Mouse (Mus musculus) 416B (cell line): ENCODE data around the gene Dlgap1.

ENCODE experiments used
- DNase-seq: peaks from one replicate; pipeline ENCODE4 v3.0.0; 2011; ENCODE audit warnings: low read depth

Gene Dlgap1

GRCm38 (mm10) chr17:70755669-70756263, 786.9 kb downstream of the Dlgap1 start:
- no peak for DNase-seq

DNA sequence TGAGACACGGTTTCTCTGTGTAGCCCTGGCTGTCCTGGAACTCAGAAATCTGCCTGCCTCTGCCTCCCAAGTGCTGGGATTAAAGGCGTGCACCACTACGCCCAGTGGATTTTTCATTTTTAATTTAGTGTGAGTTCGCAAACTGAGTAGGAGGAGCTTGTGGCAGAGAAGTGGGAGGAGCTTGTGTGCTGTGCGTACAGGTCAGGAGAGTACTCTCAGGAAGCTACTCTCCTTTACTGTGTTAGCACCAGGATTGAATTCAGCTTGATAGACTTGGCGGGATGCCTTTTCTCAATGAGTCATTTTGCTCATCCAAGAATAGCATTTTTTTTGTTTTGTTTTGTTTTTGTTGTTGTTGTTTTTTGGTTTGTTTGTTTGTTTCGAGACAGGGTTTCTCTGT, 793.1 kb downstream of the Dlgap1 start:
- DNase-seq = no peak

DNA sequence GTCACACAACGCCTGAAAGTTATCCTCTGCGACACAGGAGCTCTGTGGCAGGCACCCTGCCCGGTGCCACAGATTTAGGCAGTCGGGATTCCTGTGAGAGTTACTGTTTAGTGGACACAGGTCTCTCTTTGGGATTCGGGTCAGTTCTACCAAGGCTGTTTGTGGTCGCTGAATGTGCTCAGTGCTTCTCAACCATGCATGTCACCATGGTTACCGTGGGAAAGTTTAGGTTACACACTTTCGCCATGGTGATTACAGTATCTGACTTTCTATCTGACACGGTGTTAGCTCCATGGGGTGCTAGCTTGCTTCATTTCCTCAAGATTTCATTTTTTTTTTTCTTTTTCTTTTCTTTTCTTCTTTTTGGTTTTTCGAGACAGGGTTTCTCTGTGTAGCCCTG, 793.8 kb downstream of the Dlgap1 start:
- peak; percentile 65 for DNase-seq

DNA sequence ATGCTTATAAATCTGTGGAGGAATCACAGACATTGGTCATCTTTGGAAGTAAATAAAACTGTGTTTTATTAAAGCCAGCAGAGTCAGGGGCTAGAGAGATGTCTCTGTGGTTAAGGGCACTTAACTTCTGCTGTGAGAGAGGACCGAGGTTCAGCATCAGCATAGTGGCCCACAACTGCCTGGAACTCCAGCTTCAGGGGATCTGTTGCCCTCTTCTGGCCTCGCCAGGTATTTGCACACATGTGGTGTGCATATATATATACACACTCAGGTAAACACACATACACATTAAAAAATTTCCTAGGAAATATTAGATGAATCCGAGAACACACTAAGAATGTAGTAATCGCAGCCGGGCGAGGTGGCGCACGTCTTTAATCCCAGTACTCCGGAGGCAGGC, 796.5 kb downstream of the Dlgap1 start:
- peak; percentile 54 for DNase-seq

GRCm38 (mm10) chr17:70765976-70766375, 797.1 kb downstream of the Dlgap1 start:
- DNase-seq = peak; percentile 27

DNA sequence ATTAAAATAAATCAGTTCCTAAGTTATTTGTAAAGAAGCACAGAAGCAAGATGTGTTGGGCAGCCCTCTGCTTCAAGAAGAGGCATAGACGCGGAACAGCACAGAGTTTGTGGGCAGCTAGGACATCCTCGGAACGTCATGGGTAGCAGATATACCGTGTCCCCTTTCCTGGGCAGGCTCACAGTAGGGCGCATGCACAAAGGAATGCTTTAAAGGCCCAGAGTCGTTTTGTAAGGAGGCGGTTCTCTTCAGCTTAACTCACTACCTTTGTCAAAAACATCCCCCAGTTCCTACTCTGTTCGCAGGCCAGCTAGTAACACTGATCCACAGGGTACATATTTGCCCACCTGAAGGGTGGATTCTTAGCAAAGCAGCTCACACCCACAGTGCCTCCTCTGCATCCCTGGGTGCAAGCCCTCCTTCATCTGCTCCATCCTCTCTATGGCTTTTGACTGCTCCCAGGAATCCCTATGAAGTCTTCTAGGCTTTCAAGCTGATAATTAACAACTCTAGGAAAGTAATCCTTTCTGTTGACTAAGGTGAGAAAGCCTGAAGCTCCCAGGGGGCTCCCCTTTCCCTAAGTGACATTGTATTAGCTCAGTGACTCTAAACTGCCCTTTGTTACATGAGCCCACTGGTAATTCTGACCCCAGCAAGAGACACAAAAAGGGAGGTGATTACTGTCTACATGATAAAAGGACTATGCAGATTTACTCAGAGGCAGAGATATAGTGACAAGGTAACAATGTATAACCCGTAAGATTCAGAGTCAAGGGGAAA, 803.4 kb downstream of the Dlgap1 start:
- no peak for DNase-seq

GRCm38 (mm10) chr17:70779770-70780169, 810.9 kb downstream of the Dlgap1 start:
- DNase-seq = no peak

DNA sequence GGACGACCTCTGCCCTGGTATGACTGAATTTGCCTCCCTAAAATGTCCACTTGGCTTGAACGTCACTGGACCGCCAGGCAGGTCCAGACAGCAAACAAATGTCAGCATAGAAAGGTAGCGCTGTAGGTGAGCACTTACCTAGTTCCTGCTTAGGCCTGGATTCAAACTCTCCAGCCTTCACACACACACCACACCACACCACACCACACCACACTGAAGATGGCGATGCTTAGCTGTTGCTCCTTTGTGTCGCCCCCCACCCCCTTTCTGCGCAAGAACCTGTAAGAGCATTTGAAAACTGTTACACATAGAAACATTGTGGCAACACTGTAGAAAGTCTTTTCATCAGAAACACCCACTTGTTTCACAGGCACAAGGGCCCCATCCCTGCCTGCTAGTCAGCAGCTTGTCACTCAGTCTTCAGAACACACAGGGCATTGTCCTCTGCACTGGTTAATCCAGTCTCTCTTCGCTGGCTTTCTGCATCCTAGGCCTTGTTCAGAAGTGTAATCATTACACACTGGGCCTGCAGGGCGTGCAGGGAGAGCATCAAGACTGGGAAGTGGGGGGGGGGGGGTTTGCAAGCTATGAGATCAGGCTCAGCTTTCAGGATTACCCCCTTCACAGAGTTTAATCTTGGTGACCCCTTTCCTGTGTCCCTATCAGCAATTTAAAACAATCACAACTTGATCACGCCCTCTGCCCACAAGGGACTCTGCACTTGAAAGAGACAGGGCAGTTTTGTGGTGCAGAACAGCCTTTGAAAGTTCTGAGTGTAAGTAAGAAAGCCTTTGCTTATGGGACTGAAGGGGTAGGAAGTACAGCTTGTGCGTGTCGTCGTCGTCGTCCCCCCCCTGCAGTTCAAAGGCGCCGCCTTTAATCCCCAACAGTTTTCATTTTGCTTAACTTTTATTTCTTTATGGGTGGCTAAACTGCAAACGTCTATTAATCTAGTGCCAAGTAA, 812.1 kb downstream of the Dlgap1 start:
- DNase-seq = no peak

DNA sequence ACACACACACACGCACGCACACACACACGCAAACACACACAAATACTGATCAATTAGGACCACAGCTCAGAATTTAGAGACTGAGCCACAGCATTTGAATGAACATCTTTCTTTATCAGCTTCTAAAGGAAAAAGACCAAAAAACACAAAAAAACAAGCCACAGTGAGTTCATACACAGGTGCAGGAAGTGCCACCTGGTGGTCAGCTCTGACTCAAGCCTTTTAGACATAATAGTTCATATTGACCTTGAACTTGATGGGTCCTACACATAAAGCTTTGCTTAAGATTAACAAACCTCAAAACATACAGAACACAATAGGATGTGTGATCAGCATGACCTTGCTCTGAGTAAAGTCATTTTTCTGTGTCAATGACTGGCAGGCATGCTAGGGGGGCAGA, 814.4 kb downstream of the Dlgap1 start:
- DNase-seq = no peak

- peak; percentile 41 for DNase-seq
Observed at GRCm38 (mm10) chr17:70787366-70787765, 818.5 kb downstream of the Dlgap1 start.

DNA sequence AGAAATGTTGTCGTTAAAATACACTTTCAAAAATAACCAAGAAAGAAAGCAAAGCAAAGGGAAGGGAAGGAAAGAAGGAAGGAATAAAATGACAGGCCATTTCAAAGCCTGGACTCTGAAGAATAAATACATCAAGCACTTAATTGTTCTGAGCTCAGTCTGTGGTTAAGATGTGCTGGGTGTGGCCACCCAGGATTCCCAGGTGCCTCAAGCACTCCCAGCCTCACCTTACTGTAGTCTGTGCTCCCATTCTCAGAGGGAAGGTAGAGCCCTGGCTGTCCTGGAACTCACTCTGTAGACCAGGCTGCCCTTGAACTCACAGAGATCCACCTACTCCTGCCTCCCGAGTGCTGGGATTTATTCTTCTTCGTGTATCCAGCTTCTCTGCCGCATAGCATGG, 821.9 kb downstream of the Dlgap1 start:
- DNase-seq = no peak

- DNase-seq = no peak
Observed at GRCm38 (mm10) chr17:70791596-70792275, 822.9 kb downstream of the Dlgap1 start.

DNA sequence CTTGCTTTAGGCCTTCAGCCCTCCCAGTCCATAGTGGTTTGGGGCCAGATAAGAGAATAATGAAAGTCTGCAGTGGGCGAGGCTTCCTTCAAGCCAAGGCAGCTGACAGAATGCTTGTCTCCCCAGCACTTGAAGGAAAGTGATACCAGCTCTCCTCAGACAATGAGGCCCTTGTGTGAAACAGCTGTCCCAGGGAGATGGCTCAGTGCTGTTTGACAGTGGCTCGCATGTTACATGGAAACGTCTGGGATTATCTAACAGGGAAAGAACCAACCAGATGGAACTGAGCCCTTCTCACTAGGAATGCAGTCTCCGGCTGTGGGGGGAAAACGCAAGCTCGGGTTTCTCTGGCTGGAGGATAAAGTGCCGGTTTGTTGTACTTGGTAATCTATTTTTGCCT, 825.4 kb downstream of the Dlgap1 start:
- no peak for DNase-seq

GRCm38 (mm10) chr17:70794722-70795121, 825.8 kb downstream of the Dlgap1 start:
- DNase-seq = no peak

- no peak for DNase-seq
Observed at GRCm38 (mm10) chr17:70795196-70795595, 826.3 kb downstream of the Dlgap1 start.

GRCm38 (mm10) chr17:70796940-70797772, 828.3 kb downstream of the Dlgap1 start:
- DNase-seq = peak; percentile 91

DNA sequence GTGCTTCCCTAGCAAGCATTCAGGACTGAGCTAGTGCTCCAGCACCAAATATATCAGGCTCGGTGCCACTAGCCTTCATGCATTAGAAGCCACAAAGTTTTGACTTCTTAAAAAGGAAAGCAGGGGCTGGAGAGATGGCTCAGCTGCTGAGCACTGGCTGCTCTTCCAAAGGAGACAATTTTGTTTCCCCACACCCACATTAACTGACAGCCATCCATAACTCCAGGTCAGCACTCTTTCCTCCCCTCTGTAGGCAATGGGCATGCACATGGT, 828.8 kb downstream of the Dlgap1 start:
- DNase-seq = no peak

DNA sequence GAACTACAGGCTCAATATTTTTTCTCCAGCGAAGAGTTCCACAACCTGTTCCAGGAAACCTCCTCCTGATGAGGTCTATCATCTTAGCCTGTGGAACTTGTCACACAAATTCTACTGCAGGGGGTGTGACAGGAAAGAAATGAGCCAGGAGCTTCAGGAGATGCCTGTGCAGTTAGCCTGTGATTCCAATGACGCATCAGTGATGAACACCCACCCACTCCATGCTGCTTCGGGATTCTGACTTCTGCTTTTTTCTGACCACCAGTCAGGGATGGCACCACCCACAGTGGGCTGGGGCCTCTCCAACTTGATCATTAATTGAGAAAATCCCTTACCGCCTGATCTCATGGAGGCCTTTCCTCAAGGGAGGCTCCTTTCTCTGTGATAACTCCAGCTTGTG, 830.4 kb downstream of the Dlgap1 start:
- DNase-seq = peak; percentile 28

DNA sequence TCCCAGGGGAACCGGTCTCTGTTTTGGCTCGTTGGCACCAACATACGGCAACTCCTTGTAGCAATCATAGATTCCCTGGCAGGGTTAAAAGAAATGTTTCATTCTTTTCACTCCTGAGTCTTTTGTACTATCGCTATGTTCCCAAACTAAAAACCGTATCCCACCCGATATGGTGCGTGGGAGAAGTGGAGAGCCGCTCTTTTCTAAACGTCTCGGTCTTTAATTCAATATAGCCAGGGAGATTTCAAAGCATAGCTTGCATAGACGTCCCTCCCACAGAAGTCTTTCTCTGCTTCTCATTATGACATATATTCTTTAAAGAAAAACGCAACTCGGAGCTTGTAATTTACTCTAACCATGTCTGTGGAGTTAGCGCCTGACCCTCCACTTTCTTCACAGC, 833.1 kb downstream of the Dlgap1 start:
- no peak for DNase-seq

GRCm38 (mm10) chr17:70805866-70806265, 837.0 kb downstream of the Dlgap1 start:
- DNase-seq = no peak

DNA sequence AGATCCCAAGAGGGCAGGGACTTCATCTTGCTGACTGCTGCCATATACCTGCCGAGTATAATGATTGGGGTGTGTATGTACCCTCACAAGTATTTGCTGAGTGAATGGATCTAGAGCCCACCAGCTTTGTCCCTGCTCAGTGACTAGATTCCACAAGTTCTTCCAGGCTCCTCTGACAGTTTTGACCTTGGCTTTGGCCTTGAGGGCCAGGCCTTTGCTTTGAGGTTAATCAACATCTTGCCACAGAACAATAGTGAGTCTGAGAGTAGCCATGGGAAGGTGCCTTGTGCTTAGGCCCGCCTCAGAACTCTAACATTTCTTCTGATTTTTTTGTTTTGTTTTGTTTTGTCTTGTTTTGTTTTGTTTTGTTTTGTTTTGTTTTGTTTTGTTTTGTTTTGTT, 837.7 kb downstream of the Dlgap1 start:
- no peak for DNase-seq
